Mouse (Mus musculus): ENCODE measurements around the gene Dnaaf3.

Gene Dnaaf3

GRCm38 (mm10) chr7:4522292-4522691, 10.0 kb downstream of the Dnaaf3 start:
- CTCF ChIA-PET: interaction anchor here (0.5 kb wide), 1 partner anchor 295 kb away, joined by 8 read pairs; no protein-coding TSS in a partner anchor

GRCm38 (mm10) chr7:4521231-4522003, 10.8 kb downstream of the Dnaaf3 start:
- CTCF ChIA-PET: no interaction called here

- CTCF ChIA-PET: no interaction called here
Observed at GRCm38 (mm10) chr7:4518487-4518886, 13.8 kb downstream of the Dnaaf3 start.

GRCm38 (mm10) chr7:4516332-4517050, 15.8 kb downstream of the Dnaaf3 start, which contains the start of gene Tnnt1:
Gene Tnnt1, minus strand, starts transcription at chr7:4516382.
- CTCF ChIA-PET: interaction anchor here (0.7 kb wide), 1 partner anchor 28 kb away, joined by 3 read pairs; no protein-coding TSS in a partner anchor

- CTCF ChIA-PET: interaction anchor here (0.6 to 0.7 kb wide), 3 partner anchors 29 to 291 kb away, joined by 3 to 15 read pairs (median 3); no protein-coding TSS in a partner anchor
Observed at GRCm38 (mm10) chr7:4515853-4516252, 16.4 kb downstream of the Dnaaf3 start.

GRCm38 (mm10) chr7:4513829-4514712, 18.2 kb downstream of the Dnaaf3 start:
- CTCF ChIA-PET: interaction anchor here (0.6 kb wide), 1 partner anchor 26 kb away, joined by 4 read pairs; no protein-coding TSS in a partner anchor

GRCm38 (mm10) chr7:4513236-4513635, 19.0 kb downstream of the Dnaaf3 start:
- CTCF ChIA-PET: interaction anchor here (0.6 kb wide), 1 partner anchor 15 kb away, joined by 6 read pairs; no protein-coding TSS in a partner anchor

GRCm38 (mm10) chr7:4511489-4512224, 20.6 kb downstream of the Dnaaf3 start:
- CTCF ChIA-PET: interaction anchor here (0.9 kb wide), 1 partner anchor 14 kb away, joined by 3 read pairs; no protein-coding TSS in a partner anchor

GRCm38 (mm10) chr7:4509863-4510608, 22.2 kb downstream of the Dnaaf3 start:
- CTCF ChIA-PET: interaction anchor here (1.0 to 1.1 kb wide), 2 partner anchors 12 to 16 kb away, joined by 3 to 4 read pairs; no protein-coding TSS in a partner anchor

- CTCF ChIA-PET: interaction anchor here (0.6 kb wide), 1 partner anchor 63 kb away, joined by 5 read pairs; no protein-coding TSS in a partner anchor
Observed at GRCm38 (mm10) chr7:4508739-4509116, 23.5 kb downstream of the Dnaaf3 start.

GRCm38 (mm10) chr7:4508062-4508738, 24.1 kb downstream of the Dnaaf3 start:
- CTCF ChIA-PET: interaction anchor here (0.6 kb wide), 1 partner anchor 62 kb away, joined by 5 read pairs; no protein-coding TSS in a partner anchor

- CTCF ChIA-PET: no interaction called here
Observed at GRCm38 (mm10) chr7:4507220-4507619, 25.0 kb downstream of the Dnaaf3 start.

GRCm38 (mm10) chr7:4504646-4505435, 27.4 kb downstream of the Dnaaf3 start:
- CTCF ChIA-PET: no interaction called here

GRCm38 (mm10) chr7:4503858-4504257, 28.4 kb downstream of the Dnaaf3 start:
- CTCF ChIA-PET: no interaction called here

GRCm38 (mm10) chr7:4503100-4503499, 29.2 kb downstream of the Dnaaf3 start:
- CTCF ChIA-PET: no interaction called here

GRCm38 (mm10) chr7:4502421-4503090, 29.7 kb downstream of the Dnaaf3 start:
- CTCF ChIA-PET: no interaction called here

GRCm38 (mm10) chr7:4501558-4502397, 30.5 kb downstream of the Dnaaf3 start, which contains the start of gene Ppp1r12c:
Gene Ppp1r12c, minus strand, starts transcription at chr7:4501680.
- CTCF ChIA-PET: no interaction called here
